ENCODE assay signal across 15 mouse cellular contexts in genomic region chr19:58329305-58329704, GRCm38 (mm10).
"Had no signal": no experiment of that assay in that cellular context is flagged by ENCODE, and none has a peak within 500 bp of the region (broad histone marks: within the 10 kb centered on the region; RNA-seq: fewer than 3 reads in every experiment).

No protein-coding gene starts in this region.

- H3K4me2 ChIP-seq: limb, embryonic 12.5 days; liver, embryonic 13.5 days; lung, embryonic 15.5 days; stomach, embryonic 15.5 days had no signal

- ATAC-seq: liver, postnatal 0 days had no signal

- H3K9me3 ChIP-seq: limb, embryonic 12.5 days; liver, embryonic 13.5 days; lung, embryonic 15.5 days; stomach, embryonic 15.5 days had no signal

- H3K36me3 ChIP-seq: limb, embryonic 12.5 days; liver, embryonic 13.5 days; lung, embryonic 15.5 days; stomach, embryonic 15.5 days had no signal

- H3K9ac ChIP-seq: limb, embryonic 12.5 days; liver, embryonic 13.5 days; liver, postnatal 0 days; lung, embryonic 15.5 days; stomach, embryonic 15.5 days had no signal

- H3K27ac ChIP-seq: layer of hippocampus, adult 2 months; limb, embryonic 12.5 days; liver, embryonic 13.5 days; lung, embryonic 15.5 days; macrophage; stomach, embryonic 15.5 days had no signal

- DNase-seq: kidney, adult 18-20 months; kidney, postnatal 10 days; kidney, postnatal 4 days; liver; liver, embryonic 13.5 days; liver, postnatal 0 days; lung, postnatal 14 days; thymus, adult 2 months; thymus, postnatal 25 days had no signal

- H3K4me1 ChIP-seq: liver, embryonic 13.5 days; lung, embryonic 15.5 days; megakaryocyte, embryonic 14.5 days; stomach, embryonic 15.5 days had no signal

- H3K27me3 ChIP-seq: limb, embryonic 12.5 days; liver, embryonic 13.5 days; lung, embryonic 15.5 days; megakaryocyte, embryonic 14.5 days; stomach, embryonic 15.5 days had no signal

- H3K4me3 ChIP-seq: layer of hippocampus, adult 2 months; limb, embryonic 12.5 days; liver, embryonic 13.5 days; lung, embryonic 15.5 days; megakaryocyte, embryonic 14.5 days; stomach, embryonic 15.5 days had no signal
